Mouse (Mus musculus): ENCODE data around the gene Mbd4. TPM values are rescaled to one million over a fixed set of nuclear protein-coding genes. Genes with fewer than 3 reads are reported as not detected.

Mbd4 gene
- polyA plus RNA-seq (2014; fragmentation: Nextera tagmentation; extraction: Ambion mirVana): 12.5 and 14.6 TPM in 2 replicates

GRCm38 (mm10) chr6:115853091-115853813, at the start of gene Mbd4, which contains the start of gene Ift122:
Gene Mbd4 (minus strand): TSS chr6:115853371.
Gene Ift122 (plus strand): TSS chr6:115853470.
- peaks cover 2% of the 10 kb centered on the region; the same call in 1 of the 2 replicates for H3K36me3 ChIP-seq (ENCODE audit: control insufficient read depth, insufficient read depth, low read length)
- peak within 1 kb of the TSS; percentile 80 for H3K4me2 ChIP-seq
- peaks cover 20% of the 10 kb centered on the region for H3K4me1 ChIP-seq (ENCODE audit: control insufficient read depth, insufficient read depth, low read length)
- peak within 1 kb of the TSS; percentile 74 for H3K9ac ChIP-seq (ENCODE audit: low read depth, low read length)
- peak; percentile 96 for ATAC-seq (replicated peaks; ENCODE audit: insufficient number of reproducible peaks, low FRiP score, low TSS enrichment)
- H3K27ac ChIP-seq (ENCODE audit: low read depth, low read length): peak within 1 kb of the TSS; percentile 86
- no peaks in the 10 kb centered on the region for H3K9me3 ChIP-seq (replicated peaks; ENCODE audit: control insufficient read depth, low read length)
- peak within 1 kb of the TSS; percentile 58 for H3K4me3 ChIP-seq (ENCODE audit: low read depth, low read length)
- H3K27me3 ChIP-seq (ENCODE audit: control insufficient read depth, insufficient read depth, low read length): no peaks in the 10 kb centered on the region
- WGBS (ENCODE audit: insufficient replicate concordance): under 1% methylated on average over 51 of the region's 51 CpGs

- Histone ChIP-seq H3K4me3 (ENCODE audit: low read depth, low read length) (no peak overlapping the region), H3K27ac (ENCODE audit: low read depth, low read length) (no peak overlapping the region), H3K4me1 (ENCODE audit: control insufficient read depth, insufficient read depth, low read length) (peaks cover 12% of the 10 kb centered on the region), H3K27me3 (ENCODE audit: control insufficient read depth, insufficient read depth, low read length) (no peaks in the 10 kb centered on the region), H3K9ac (ENCODE audit: low read depth, low read length) (no peak overlapping the region), H3K36me3 (ENCODE audit: control insufficient read depth, insufficient read depth, low read length) (peaks cover 2% of the 10 kb centered on the region; the same call in 1 of the 2 replicates), H3K9me3 (replicated peaks; ENCODE audit: control insufficient read depth, low read length) (no peaks in the 10 kb centered on the region), H3K4me2 (no peak overlapping the region)
- 82% methylated on average over 3 of the region's 3 CpGs for WGBS (ENCODE audit: insufficient replicate concordance)
- no peak for ATAC-seq (replicated peaks; ENCODE audit: insufficient number of reproducible peaks, low FRiP score, low TSS enrichment)
Measured at GRCm38 (mm10) chr6:115902545-115902944, 49.4 kb upstream of the Mbd4 start.

- Histone ChIP-seq H3K4me3 (ENCODE audit: low read depth, low read length) (no peak overlapping the region), H3K36me3 (ENCODE audit: control insufficient read depth, insufficient read depth, low read length) (peaks cover 2% of the 10 kb centered on the region; the same call in 1 of the 2 replicates), H3K27ac (ENCODE audit: low read depth, low read length) (peak overlapping the region; percentile 35; the same call in 1 of the 2 replicates), H3K9me3 (replicated peaks; ENCODE audit: control insufficient read depth, low read length) (no peaks in the 10 kb centered on the region), H3K4me1 (ENCODE audit: control insufficient read depth, insufficient read depth, low read length) (peaks cover 12% of the 10 kb centered on the region), H3K27me3 (ENCODE audit: control insufficient read depth, insufficient read depth, low read length) (no peaks in the 10 kb centered on the region), H3K4me2 (no peak overlapping the region), H3K9ac (ENCODE audit: low read depth, low read length) (no peak overlapping the region)
- no peak for ATAC-seq (replicated peaks; ENCODE audit: insufficient number of reproducible peaks, low FRiP score, low TSS enrichment)
- 77% methylated on average over 8 of the region's 8 CpGs for WGBS (ENCODE audit: insufficient replicate concordance)
Measured at GRCm38 (mm10) chr6:115901489-115901931, 48.3 kb upstream of the Mbd4 start.

- Histone ChIP-seq H3K27me3 (ENCODE audit: control insufficient read depth, insufficient read depth, low read length) (no peaks in the 10 kb centered on the region), H3K27ac (ENCODE audit: low read depth, low read length) (peak overlapping the region; percentile 35; the same call in 1 of the 2 replicates), H3K9me3 (replicated peaks; ENCODE audit: control insufficient read depth, low read length) (no peaks in the 10 kb centered on the region), H3K36me3 (ENCODE audit: control insufficient read depth, insufficient read depth, low read length) (no peaks in the 10 kb centered on the region; the same call in 1 of the 2 replicates), H3K9ac (ENCODE audit: low read depth, low read length) (no peak overlapping the region), H3K4me3 (ENCODE audit: low read depth, low read length) (no peak overlapping the region), H3K4me1 (ENCODE audit: control insufficient read depth, insufficient read depth, low read length) (peaks cover 12% of the 10 kb centered on the region), H3K4me2 (no peak overlapping the region)
- ATAC-seq (replicated peaks; ENCODE audit: insufficient number of reproducible peaks, low FRiP score, low TSS enrichment): no peak; the same call in 1 of the 2 replicates
- 11% methylated on average over 3 of the region's 3 CpGs for WGBS (ENCODE audit: insufficient replicate concordance)
Measured at GRCm38 (mm10) chr6:115901062-115901461, 47.9 kb upstream of the Mbd4 start.

- no peaks in the 10 kb centered on the region for H3K27me3 ChIP-seq (ENCODE audit: control insufficient read depth, insufficient read depth, low read length)
- no peak overlapping the region for H3K4me3 ChIP-seq (ENCODE audit: low read depth, low read length)
- no peak overlapping the region for H3K4me2 ChIP-seq
- no peak overlapping the region for H3K9ac ChIP-seq (ENCODE audit: low read depth, low read length)
- H3K9me3 ChIP-seq (replicated peaks; ENCODE audit: control insufficient read depth, low read length): no peaks in the 10 kb centered on the region
- ATAC-seq (replicated peaks; ENCODE audit: insufficient number of reproducible peaks, low FRiP score, low TSS enrichment): no peak
- peaks cover 8% of the 10 kb centered on the region for H3K4me1 ChIP-seq (ENCODE audit: control insufficient read depth, insufficient read depth, low read length)
- WGBS (ENCODE audit: insufficient replicate concordance): 73% methylated on average over 7 of the region's 7 CpGs
- no peaks in the 10 kb centered on the region for H3K36me3 ChIP-seq (ENCODE audit: control insufficient read depth, insufficient read depth, low read length)
- no peak overlapping the region for H3K27ac ChIP-seq (ENCODE audit: low read depth, low read length)
Measured at GRCm38 (mm10) chr6:115897926-115898520, 44.9 kb upstream of the Mbd4 start.

GRCm38 (mm10) chr6:115897117-115897516, 43.9 kb upstream of the Mbd4 start:
- H3K27me3 ChIP-seq (ENCODE audit: control insufficient read depth, insufficient read depth, low read length): no peaks in the 10 kb centered on the region
- no peaks in the 10 kb centered on the region for H3K9me3 ChIP-seq (replicated peaks; ENCODE audit: control insufficient read depth, low read length)
- ATAC-seq (replicated peaks; ENCODE audit: insufficient number of reproducible peaks, low FRiP score, low TSS enrichment): no peak
- no peak overlapping the region for H3K27ac ChIP-seq (ENCODE audit: low read depth, low read length)
- no peak overlapping the region for H3K9ac ChIP-seq (ENCODE audit: low read depth, low read length)
- H3K4me3 ChIP-seq (ENCODE audit: low read depth, low read length): no peak overlapping the region
- peaks cover 6% of the 10 kb centered on the region for H3K4me1 ChIP-seq (ENCODE audit: control insufficient read depth, insufficient read depth, low read length)
- H3K36me3 ChIP-seq (ENCODE audit: control insufficient read depth, insufficient read depth, low read length): no peaks in the 10 kb centered on the region
- WGBS (ENCODE audit: insufficient replicate concordance): 63% methylated on average over 4 of the region's 4 CpGs
- H3K4me2 ChIP-seq: no peak overlapping the region

GRCm38 (mm10) chr6:115896346-115896745, 43.2 kb upstream of the Mbd4 start:
- H3K36me3 ChIP-seq (ENCODE audit: control insufficient read depth, insufficient read depth, low read length): no peaks in the 10 kb centered on the region
- H3K9me3 ChIP-seq (replicated peaks; ENCODE audit: control insufficient read depth, low read length): no peaks in the 10 kb centered on the region
- H3K27ac ChIP-seq (ENCODE audit: low read depth, low read length): no peak overlapping the region
- no peak overlapping the region for H3K4me3 ChIP-seq (ENCODE audit: low read depth, low read length)
- ATAC-seq (replicated peaks; ENCODE audit: insufficient number of reproducible peaks, low FRiP score, low TSS enrichment): no peak
- no peak overlapping the region for H3K4me2 ChIP-seq
- no peaks in the 10 kb centered on the region for H3K27me3 ChIP-seq (ENCODE audit: control insufficient read depth, insufficient read depth, low read length)
- WGBS (ENCODE audit: insufficient replicate concordance): 92% methylated on average over 1 of the region's 1 CpGs
- H3K4me1 ChIP-seq (ENCODE audit: control insufficient read depth, insufficient read depth, low read length): peaks cover 6% of the 10 kb centered on the region; the same call in 1 of the 2 replicates
- H3K9ac ChIP-seq (ENCODE audit: low read depth, low read length): no peak overlapping the region

- peaks cover 15% of the 10 kb centered on the region for H3K4me1 ChIP-seq (ENCODE audit: control insufficient read depth, insufficient read depth, low read length)
- H3K9me3 ChIP-seq (replicated peaks; ENCODE audit: control insufficient read depth, low read length): no peaks in the 10 kb centered on the region; the same call in 1 of the 2 replicates
- peak overlapping the region; percentile 22; the same call in 1 of the 2 replicates for H3K27ac ChIP-seq (ENCODE audit: low read depth, low read length)
- ATAC-seq (replicated peaks; ENCODE audit: insufficient number of reproducible peaks, low FRiP score, low TSS enrichment): no peak
- WGBS (ENCODE audit: insufficient replicate concordance): 65% methylated on average over 3 of the region's 3 CpGs
- H3K4me2 ChIP-seq: no peak overlapping the region
- H3K36me3 ChIP-seq (ENCODE audit: control insufficient read depth, insufficient read depth, low read length): peaks cover 14% of the 10 kb centered on the region
- H3K9ac ChIP-seq (ENCODE audit: low read depth, low read length): no peak overlapping the region
- H3K27me3 ChIP-seq (ENCODE audit: control insufficient read depth, insufficient read depth, low read length): no peaks in the 10 kb centered on the region
- H3K4me3 ChIP-seq (ENCODE audit: low read depth, low read length): no peak overlapping the region
Measured at GRCm38 (mm10) chr6:115892363-115892762, 39.2 kb upstream of the Mbd4 start.

Data from heart, embryonic 11.5 days (tissue).